Mouse (Mus musculus) stomach, embryonic 15.5 days (tissue): ENCODE results near the gene Abcd2. TPM values are rescaled to one million over a fixed set of nuclear protein-coding genes. Genes with fewer than 3 reads are reported as not detected.
A peak's percentile ranks its signal among the peaks of the same experiment; 100 is the strongest.

Experiments used
- ATAC-seq: fragments of 200-750 bp; cut with Nextera tagmentation; 2 replicates; pipeline ENCODE4 v1.8.0; 2017; ENCODE audit warnings: low read depth, moderate number of reproducible peaks, moderate TSS enrichment; ENCODE audit not compliant: insufficient read depth, low FRiP score
- H3K27ac ChIP-seq: fragments of 300-500 bp; sonication (generic); 2 replicates; pipeline ENCODE4 v1.5.1; 2015; ENCODE audit warnings: mild to moderate bottlenecking, inconsistent platforms
- H3K27me3 ChIP-seq: fragments of 300-500 bp; sonication (generic); replicated peaks from 2 replicates; pipeline ENCODE4 v1.6.1; 2015; ENCODE audit warnings: inconsistent platforms
- H3K36me3 ChIP-seq: fragments of 300-500 bp; sonication (generic); 2 replicates; pipeline ENCODE4 v1.6.1; 2015; ENCODE audit warnings: inconsistent platforms
- H3K4me1 ChIP-seq: fragments of 300-500 bp; sonication (generic); 2 replicates; pipeline ENCODE4 v1.6.1; 2015; ENCODE audit warnings: inconsistent platforms
- H3K4me2 ChIP-seq: fragments of 300-500 bp; sonication (generic); 2 replicates; pipeline ENCODE4 v1.6.1; 2015; ENCODE audit warnings: mild to moderate bottlenecking, inconsistent platforms
- H3K4me3 ChIP-seq: fragments of 300-500 bp; sonication (generic); replicated peaks from 2 replicates; pipeline ENCODE4 v1.5.1; 2015; ENCODE audit warnings: inconsistent platforms
- H3K9ac ChIP-seq: fragments of 300-500 bp; sonication (generic); 2 replicates; pipeline ENCODE4 v1.6.1; 2015; ENCODE audit warnings: inconsistent platforms
- H3K9me3 ChIP-seq: fragments of 300-500 bp; sonication (generic); 2 replicates; pipeline ENCODE4 v1.6.1; 2016; ENCODE audit warnings: inconsistent platforms
- WGBS: fragments of 180-500 bp; shearing (Covaris S2); methylation state at CpG from one replicate; pipeline ENCODE4 v1.1.7; 2015; 5-methylcytosine and 5-hydroxymethylcytosine counted together
- polyA plus RNA-seq: library from polyadenylated mRNA; unstranded; fragments of >200 nt; fragmentation: Nextera tagmentation; extraction: Ambion mirVana; gene quantifications from 2 replicates; pipeline ENCODE4 v1.2.1, GENCODE M21; 2015

The Abcd2 gene
- polyA plus RNA-seq: 2.5 and 3.1 TPM in 2 replicates

- Histone ChIP-seq H3K9ac (no peak within 1 kb of the TSS), H3K4me3 (peak within 1 kb of the TSS; percentile 44), H3K9me3 (no peaks in the 10 kb centered on the region), H3K4me2 (peak within 1 kb of the TSS; percentile 83), H3K36me3 (no peaks in the 10 kb centered on the region), H3K27ac (peak within 1 kb of the TSS; percentile 77), H3K4me1 (0 out of 2 replicates have a peak, but pooled peaks cover 7% of the 10 kb centered on the region), H3K27me3 (no peaks in the 10 kb centered on the region)
- ATAC-seq: peak; percentile 90
- under 1% methylated on average over 22 of the region's 22 CpGs for WGBS
These were observed at the start of gene Abcd2 for GRCm38 (mm10) chr15:91191412-91192222. TSS of gene Abcd2 (minus strand) at chr15:91191799.

GRCm38 (mm10) chr15:91240683-91241335, 49.2 kb upstream of the Abcd2 start:
- H3K4me2 ChIP-seq: no peak overlapping the region
- no peaks in the 10 kb centered on the region for H3K9me3 ChIP-seq
- no peak overlapping the region for H3K27ac ChIP-seq
- no peaks in the 10 kb centered on the region for H3K36me3 ChIP-seq
- no peaks in the 10 kb centered on the region for H3K27me3 ChIP-seq
- no peak overlapping the region for H3K9ac ChIP-seq
- 84% methylated on average over 3 of the region's 3 CpGs for WGBS
- H3K4me3 ChIP-seq: no peak overlapping the region
- no peak for ATAC-seq
- no peaks in the 10 kb centered on the region for H3K4me1 ChIP-seq

GRCm38 (mm10) chr15:91237294-91237693, 45.7 kb upstream of the Abcd2 start:
- H3K36me3 ChIP-seq: no peaks in the 10 kb centered on the region
- H3K4me1 ChIP-seq: no peaks in the 10 kb centered on the region
- WGBS: 75% methylated on average over 5 of the region's 5 CpGs
- H3K27ac ChIP-seq: no peak overlapping the region
- H3K9ac ChIP-seq: no peak overlapping the region
- H3K27me3 ChIP-seq: no peaks in the 10 kb centered on the region
- no peaks in the 10 kb centered on the region for H3K9me3 ChIP-seq
- no peak overlapping the region for H3K4me3 ChIP-seq
- H3K4me2 ChIP-seq: no peak overlapping the region
- ATAC-seq: no peak

GRCm38 (mm10) chr15:91206518-91206917, 14.9 kb upstream of the Abcd2 start:
- no peak for ATAC-seq
- Histone ChIP-seq H3K4me2 (no peak overlapping the region), H3K9ac (no peak overlapping the region), H3K9me3 (no peaks in the 10 kb centered on the region), H3K27ac (no peak overlapping the region), H3K27me3 (no peaks in the 10 kb centered on the region), H3K36me3 (no peaks in the 10 kb centered on the region), H3K4me3 (no peak overlapping the region), H3K4me1 (no peaks in the 10 kb centered on the region)
- 81% methylated on average over 5 of the region's 5 CpGs for WGBS

GRCm38 (mm10) chr15:91203521-91203920, 11.9 kb upstream of the Abcd2 start:
- H3K9me3 ChIP-seq: no peaks in the 10 kb centered on the region
- H3K27me3 ChIP-seq: no peaks in the 10 kb centered on the region
- no peak overlapping the region for H3K4me2 ChIP-seq
- no peak for ATAC-seq
- no peaks in the 10 kb centered on the region for H3K36me3 ChIP-seq
- H3K9ac ChIP-seq: no peak overlapping the region
- whole genome bisulfite sequencing: 80% methylated on average over 3 of the region's 3 CpGs
- no peaks in the 10 kb centered on the region for H3K4me1 ChIP-seq
- no peak overlapping the region for H3K27ac ChIP-seq
- no peak overlapping the region for H3K4me3 ChIP-seq

- no peak overlapping the region for H3K4me2 ChIP-seq
- H3K4me1 ChIP-seq: no peaks in the 10 kb centered on the region
- ATAC-seq: no peak
- no peak overlapping the region for H3K27ac ChIP-seq
- WGBS: 91% methylated on average over 1 of the region's 1 CpGs
- no peak overlapping the region for H3K9ac ChIP-seq
- no peak overlapping the region for H3K4me3 ChIP-seq
- H3K9me3 ChIP-seq: no peaks in the 10 kb centered on the region
- H3K36me3 ChIP-seq: no peaks in the 10 kb centered on the region
- H3K27me3 ChIP-seq: no peaks in the 10 kb centered on the region
These were observed 10.9 kb upstream of the Abcd2 start for GRCm38 (mm10) chr15:91202486-91202885.

- Histone ChIP-seq H3K4me2 (no peak overlapping the region), H3K9me3 (no peaks in the 10 kb centered on the region), H3K27me3 (no peaks in the 10 kb centered on the region), H3K4me1 (no peaks in the 10 kb centered on the region), H3K36me3 (no peaks in the 10 kb centered on the region), H3K9ac (no peak overlapping the region), H3K27ac (no peak overlapping the region), H3K4me3 (no peak overlapping the region)
- no peak for ATAC-seq
- WGBS: 83% methylated on average over 1 of the region's 1 CpGs
These were observed 9.2 kb upstream of the Abcd2 start for GRCm38 (mm10) chr15:91200833-91201232.

- H3K4me1 ChIP-seq: no peaks in the 10 kb centered on the region
These were observed 7.8 kb upstream of the Abcd2 start, which contains the start of gene CN725425 for GRCm38 (mm10) chr15:91199256-91199905. TSS of gene CN725425 (plus strand) at chr15:91199494.

GRCm38 (mm10) chr15:91192223-91192598, 612 bp upstream of the Abcd2 start:
- H3K27ac ChIP-seq: peak overlapping the region; percentile 77
- no peaks in the 10 kb centered on the region for H3K9me3 ChIP-seq
- peak overlapping the region; percentile 44 for H3K4me3 ChIP-seq
- 0 out of 2 replicates have a peak, but pooled peaks cover 7% of the 10 kb centered on the region for H3K4me1 ChIP-seq
- no peaks in the 10 kb centered on the region for H3K27me3 ChIP-seq
- ATAC-seq: no peak
- H3K4me2 ChIP-seq: peak overlapping the region; percentile 83
- H3K36me3 ChIP-seq: no peaks in the 10 kb centered on the region
- H3K9ac ChIP-seq: no peak overlapping the region
- WGBS: 8% methylated on average over 7 of the region's 7 CpGs

More at GRCm38 (mm10) chr15:91199256-91199905, 7.8 kb upstream of the Abcd2 start, which contains the start of gene CN725425:
- no peaks in the 10 kb centered on the region for H3K27me3 ChIP-seq
- 90% methylated on average over 30 of the region's 30 CpGs for WGBS
- no peak within 1 kb of the TSS for H3K4me3 ChIP-seq
- no peak for ATAC-seq
- H3K9ac ChIP-seq: no peak within 1 kb of the TSS
- no peak within 1 kb of the TSS for H3K27ac ChIP-seq
- H3K9me3 ChIP-seq: no peaks in the 10 kb centered on the region
- no peak within 1 kb of the TSS for H3K4me2 ChIP-seq
- no peaks in the 10 kb centered on the region for H3K36me3 ChIP-seq

GRCm38 (mm10) chr15:91190519-91191207, 936 bp downstream of the Abcd2 start:
- Histone ChIP-seq H3K4me2 (peak overlapping the region; percentile 83), H3K27me3 (no peaks in the 10 kb centered on the region), H3K27ac (peak overlapping the region; percentile 77; the same call in 1 of the 2 replicates), H3K4me3 (peak overlapping the region; percentile 44), H3K9ac (no peak overlapping the region), H3K36me3 (no peaks in the 10 kb centered on the region), H3K9me3 (no peaks in the 10 kb centered on the region), H3K4me1 (0 out of 2 replicates have a peak, but pooled peaks cover 7% of the 10 kb centered on the region)
- 0 out of 2 replicates have a peak, but pooled peaks have one; percentile 21 for ATAC-seq
- 48% methylated on average over 17 of the region's 17 CpGs for WGBS

GRCm38 (mm10) chr15:91190026-91190425, 1.6 kb downstream of the Abcd2 start:
- no peak overlapping the region for H3K27ac ChIP-seq
- 0 out of 2 replicates have a peak, but pooled peaks cover 7% of the 10 kb centered on the region for H3K4me1 ChIP-seq
- H3K4me3 ChIP-seq: peak overlapping the region; percentile 44; the same call in 1 of the 2 replicates
- 49% methylated on average over 4 of the region's 4 CpGs for WGBS
- no peaks in the 10 kb centered on the region for H3K27me3 ChIP-seq
- ATAC-seq: no peak
- no peaks in the 10 kb centered on the region for H3K9me3 ChIP-seq
- peak overlapping the region; percentile 83; the same call in 1 of the 2 replicates for H3K4me2 ChIP-seq
- H3K9ac ChIP-seq: no peak overlapping the region
- H3K36me3 ChIP-seq: no peaks in the 10 kb centered on the region
